In the genomic region with DNA sequence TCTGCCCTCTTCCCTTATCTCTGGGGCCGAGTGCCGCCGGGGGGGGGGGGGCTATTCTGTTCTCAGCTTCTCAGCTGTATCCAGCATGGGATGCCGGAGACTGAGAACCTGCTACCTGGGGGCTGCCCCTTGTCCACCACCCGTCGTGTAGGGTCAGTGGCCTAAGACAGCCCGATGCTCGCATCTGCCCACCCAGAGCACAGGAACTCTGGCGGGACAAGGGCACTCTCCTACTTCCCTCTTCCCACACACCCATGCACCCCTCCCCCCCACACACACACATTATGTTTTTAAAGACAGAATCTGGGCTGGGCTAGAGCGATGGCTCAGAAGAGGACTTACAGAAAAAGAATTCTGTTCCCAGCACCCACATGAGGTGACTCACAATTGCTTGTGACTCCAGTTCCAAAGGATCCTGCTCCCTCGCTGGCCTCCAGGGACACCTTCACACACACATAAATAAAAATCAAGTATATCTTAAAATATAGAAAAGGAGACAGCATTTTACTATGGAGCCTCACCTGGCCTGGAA, we compare ENCODE assay signal across 21 mouse cellular contexts. TPM values are rescaled to one million over a fixed set of nuclear protein-coding genes. Genes with fewer than 3 reads are reported as not detected.
DNase-seq lines count a peak whose midpoint lies in the region; ATAC-seq lines count a peak whose summit lies in the region.
"Had no signal": no experiment of that assay in that cellular context is flagged by ENCODE, and none has a peak within 500 bp of the region (broad histone marks: within the 10 kb centered on the region; RNA-seq: fewer than 3 reads in every experiment).

No protein-coding gene starts in this region.

- no peak overlapping the region for H3K4me3 ChIP-seq in limb, embryonic 12.5 days (replicated peaks)
- no peak overlapping the region for H3K4me3 ChIP-seq in limb, embryonic 10.5 days
- H3K4me3 ChIP-seq: embryonic facial prominence, embryonic 10.5 days; forebrain, embryonic 13.5 days; heart, adult 2 months; heart, embryonic 15.5 days; hindbrain, embryonic 15.5 days had no signal

- H3K27ac ChIP-seq in limb, embryonic 12.5 days: no peak overlapping the region
- no peak overlapping the region for H3K27ac ChIP-seq in limb, embryonic 10.5 days
- H3K27ac ChIP-seq: embryonic facial prominence, embryonic 10.5 days; forebrain, embryonic 13.5 days; heart, adult 2 months; heart, embryonic 15.5 days; hindbrain, embryonic 15.5 days had no signal

- H3K9ac ChIP-seq in limb, embryonic 12.5 days (replicated peaks): 0 out of 2 replicates have a peak overlapping the region, but pooled peaks have one; percentile 8
- H3K9ac ChIP-seq: forebrain, embryonic 13.5 days; forebrain, postnatal 0 days; heart, embryonic 15.5 days; hindbrain, embryonic 15.5 days had no signal

- H3K4me1 ChIP-seq in limb, embryonic 12.5 days (replicated peaks): peaks cover 13% of the 10 kb centered on the region
- peaks cover 22% of the 10 kb centered on the region for H3K4me1 ChIP-seq in limb, embryonic 10.5 days

- 58% methylated on average over 11 of the region's 11 CpGs for WGBS in limb, embryonic 12.5 days
- 58% methylated on average over 11 of the region's 11 CpGs for WGBS in limb, embryonic 10.5 days

- ATAC-seq in limb, embryonic 12.5 days (ENCODE audit: insufficient number of reproducible peaks, insufficient read depth, low FRiP score, low TSS enrichment, low read depth): no peak
- ATAC-seq: forebrain, embryonic 13.5 days; forebrain, postnatal 0 days had no signal

- DNase-seq in limb, embryonic 10.5 days (ENCODE audit: low spot score): no peak
- DNase-seq in 3134 (ENCODE audit: extremely low read depth, insufficient read length, low spot score) (peak; percentile 55), 3T3-L1 (ENCODE audit: low read depth, low spot score) (peak; percentile 64)
- DNase-seq in brain, adult 2 months (ENCODE audit: low read depth, low spot score): peak; percentile 69
- no peak for DNase-seq in cerebellum, adult 8-10 months
- no peak for DNase-seq in cerebellum, postnatal 25 days
- DNase-seq: adrenal gland, adult 8-10 months; adrenal gland, postnatal 36 days; cerebellum, adult 11-12 months; cerebellum, adult 9-11 months; forebrain, postnatal 0 days; heart, adult 2 months; heart, postnatal 14 days; kidney, adult 18-20 months had no signal

- H3K27me3 ChIP-seq in limb, embryonic 12.5 days: peaks cover 16% of the 10 kb centered on the region
- peaks cover 17% of the 10 kb centered on the region for H3K27me3 ChIP-seq in limb, embryonic 10.5 days (ENCODE audit: low read depth, poor library complexity, severe bottlenecking)
- H3K27me3 ChIP-seq: forebrain, embryonic 13.5 days; heart, embryonic 15.5 days; hindbrain, embryonic 15.5 days had no signal

- no peak overlapping the region for H3K4me2 ChIP-seq in limb, embryonic 12.5 days
- H3K4me2 ChIP-seq: forebrain, embryonic 13.5 days; heart, embryonic 11.5 days; heart, embryonic 15.5 days; hindbrain, embryonic 15.5 days had no signal

- no peaks in the 10 kb centered on the region for H3K9me3 ChIP-seq in limb, embryonic 12.5 days
- no peaks in the 10 kb centered on the region for H3K9me3 ChIP-seq in limb, embryonic 10.5 days (replicated peaks)
- H3K9me3 ChIP-seq: embryonic facial prominence, embryonic 10.5 days; forebrain, embryonic 13.5 days; heart, embryonic 15.5 days; hindbrain, embryonic 15.5 days had no signal

- peaks cover 3% of the 10 kb centered on the region; the same call in 1 of the 2 replicates for H3K36me3 ChIP-seq in limb, embryonic 12.5 days
- H3K36me3 ChIP-seq in limb, embryonic 10.5 days: peaks cover 7% of the 10 kb centered on the region
- H3K36me3 ChIP-seq: hindbrain, embryonic 15.5 days had no signal

RNA-seq across cellular contexts. Expression of a gene that starts 2.9 kb away (rescaled TPM):
- polyA plus RNA-seq in limb, embryonic 12.5 days (2016; fragmentation: Nextera tagmentation; extraction: Ambion mirVana): 72.9 and 79.2 TPM in 2 replicates
- 85.8 and 92.6 TPM in 2 replicates for polyA plus RNA-seq in limb, embryonic 10.5 days (2016; fragmentation: Nextera tagmentation; extraction: Ambion mirVana)

RNA-seq across cellular contexts. Expression of a gene that starts 8.5 kb away (rescaled TPM):
- 3.0 and 3.6 TPM in 2 replicates for polyA plus RNA-seq in limb, embryonic 12.5 days (2016; fragmentation: Nextera tagmentation; extraction: Ambion mirVana)
- 2.6 and 3.2 TPM in 2 replicates for polyA plus RNA-seq in limb, embryonic 10.5 days (2016; fragmentation: Nextera tagmentation; extraction: Ambion mirVana)

RNA-seq across cellular contexts. Expression of a gene that starts 41.1 kb away (rescaled TPM):
- polyA plus RNA-seq in limb, embryonic 12.5 days (2016; fragmentation: Nextera tagmentation; extraction: Ambion mirVana): 2.2 and 3.0 TPM in 2 replicates
- 0.59 and 1.4 TPM in 2 replicates for polyA plus RNA-seq in limb, embryonic 10.5 days (2016; fragmentation: Nextera tagmentation; extraction: Ambion mirVana)
- polyA plus RNA-seq: C2C12 had no signal

RNA-seq across cellular contexts. Expression of a gene that starts 41.7 kb away (rescaled TPM):
- 42.5 and 46.1 TPM in 2 replicates for polyA plus RNA-seq in limb, embryonic 12.5 days (2016; fragmentation: Nextera tagmentation; extraction: Ambion mirVana)
- polyA plus RNA-seq in limb, embryonic 10.5 days (2016; fragmentation: Nextera tagmentation; extraction: Ambion mirVana): 31.2 and 37.1 TPM in 2 replicates

Comparison
In these comparisons a context has a peak if more than half of its experiments do, and no peak if none do; other contexts are left out.
1. DNase-seq: peak in 3134 (single experiment), 3T3-L1 (single experiment) and brain, adult 2 months (single experiment); none in limb, embryonic 10.5 days (single experiment), cerebellum, adult 8-10 months (single experiment) and cerebellum, postnatal 25 days (0 of 2).